Mouse (Mus musculus): Measurements from ENCODE around the gene Gm12800.

DNA sequence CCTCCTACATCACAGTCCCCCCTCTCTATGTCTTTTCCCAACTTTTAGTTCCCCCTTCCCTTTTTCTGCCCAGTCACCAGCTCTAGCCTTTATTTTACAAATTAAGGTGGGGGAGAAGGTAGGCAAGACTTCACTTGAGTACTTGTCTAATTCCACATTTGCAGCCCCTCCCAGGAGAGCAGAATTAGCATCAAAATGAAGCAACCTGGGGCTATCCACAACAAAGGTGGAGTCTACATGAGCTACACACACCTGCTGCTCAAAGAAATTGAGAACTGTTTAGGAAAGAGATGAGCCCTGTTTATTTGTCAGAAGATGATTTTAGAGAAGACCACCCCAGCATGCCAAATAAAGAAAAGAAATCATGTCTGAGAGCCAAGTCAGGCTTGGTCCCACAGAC is 19.5 kb upstream of the Gm12800 start:
- TF ChIP-seq CTCF (IDR thresholded peaks at IDR 0.05; ENCODE audit: borderline replicate concordance, insufficient read depth, low read length) (no peak), POLR2A (IDR thresholded peaks at IDR 0.05; ENCODE audit: low read depth, low read length) (no peak)
